Mouse (Mus musculus): ENCODE results near the gene Ttc30b.
"Not testable (repeated sequence)": the region's sequence is repeated elsewhere in the genome, so short reads cannot be mapped to it uniquely, and the experiment has no call there.

The Ttc30b gene

GRCm38 (mm10) chr2:75953320-75953719 is 14.9 kb upstream of the Ttc30b start:
- no peak for DNase-seq (ENCODE audit: low read depth, low spot score)

GRCm38 (mm10) chr2:75950685-75951084 is 12.3 kb upstream of the Ttc30b start:
- DNase-seq (ENCODE audit: low read depth, low spot score), result no peak

- DNase-seq (ENCODE audit: low read depth, low spot score), result not testable (repeated sequence)
Measured at GRCm38 (mm10) chr2:75937520-75938116, 767 bp downstream of the Ttc30b start.

GRCm38 (mm10) chr2:75936685-75937084 is 1.7 kb downstream of the Ttc30b start:
- DNase-seq (ENCODE audit: low read depth, low spot score), result not testable (repeated sequence)

GRCm38 (mm10) chr2:75933541-75933940 is 4.8 kb downstream of the Ttc30b start:
- no peak for DNase-seq (ENCODE audit: low read depth, low spot score)

GRCm38 (mm10) chr2:75930941-75931340 is 7.4 kb downstream of the Ttc30b start:
- DNase-seq (ENCODE audit: low read depth, low spot score), result no peak

GRCm38 (mm10) chr2:75929786-75930444 is 8.5 kb downstream of the Ttc30b start:
- no peak for DNase-seq (ENCODE audit: low read depth, low spot score)

GRCm38 (mm10) chr2:75929141-75929540 is 9.2 kb downstream of the Ttc30b start:
- DNase-seq (ENCODE audit: low read depth, low spot score), result no peak

GRCm38 (mm10) chr2:75928011-75928410 is 10.4 kb downstream of the Ttc30b start:
- no peak for DNase-seq (ENCODE audit: low read depth, low spot score)

- no peak for DNase-seq (ENCODE audit: low read depth, low spot score)
Measured at GRCm38 (mm10) chr2:75926061-75926460, 12.3 kb downstream of the Ttc30b start.

GRCm38 (mm10) chr2:75923807-75924340 is 14.5 kb downstream of the Ttc30b start:
- no peak for DNase-seq (ENCODE audit: low read depth, low spot score)

- DNase-seq (ENCODE audit: low read depth, low spot score), result no peak
Measured at GRCm38 (mm10) chr2:75915040-75915439, 23.3 kb downstream of the Ttc30b start.

GRCm38 (mm10) chr2:75907142-75907541 is 31.2 kb downstream of the Ttc30b start:
- DNase-seq (ENCODE audit: low read depth, low spot score), result no peak

GRCm38 (mm10) chr2:75901869-75902268 is 36.5 kb downstream of the Ttc30b start:
- no peak for DNase-seq (ENCODE audit: low read depth, low spot score)

- peak; percentile 56 for DNase-seq (ENCODE audit: low read depth, low spot score)
Measured at GRCm38 (mm10) chr2:75900281-75900680, 38.1 kb downstream of the Ttc30b start.

- DNase-seq (ENCODE audit: low read depth, low spot score), result no peak
Measured at GRCm38 (mm10) chr2:75895711-75896110, 42.7 kb downstream of the Ttc30b start.

GRCm38 (mm10) chr2:75891981-75892380 is 46.4 kb downstream of the Ttc30b start:
- DNase-seq (ENCODE audit: low read depth, low spot score), result no peak
